Mouse (Mus musculus) inflammation-experienced regulatory T-cells (primary cell): ENCODE results near the gene Cyp2r1. TPM values are rescaled to one million over a fixed set of nuclear protein-coding genes. Genes with fewer than 3 reads are reported as not detected.

Experiments
- polyA plus RNA-seq, 2 experiments: library from polyadenylated mRNA; unstranded; fragments of 100-300 nt; shearing (Covaris generic); gene quantifications; one replicate each; pipeline ENCODE4 v1.2.1; 2017

The Cyp2r1 gene
- 1 to 10 TPM in 1 of 2 experiments, under 1 TPM in 1; 0.68 to 2.5 TPM for polyA plus RNA-seq

DNA sequence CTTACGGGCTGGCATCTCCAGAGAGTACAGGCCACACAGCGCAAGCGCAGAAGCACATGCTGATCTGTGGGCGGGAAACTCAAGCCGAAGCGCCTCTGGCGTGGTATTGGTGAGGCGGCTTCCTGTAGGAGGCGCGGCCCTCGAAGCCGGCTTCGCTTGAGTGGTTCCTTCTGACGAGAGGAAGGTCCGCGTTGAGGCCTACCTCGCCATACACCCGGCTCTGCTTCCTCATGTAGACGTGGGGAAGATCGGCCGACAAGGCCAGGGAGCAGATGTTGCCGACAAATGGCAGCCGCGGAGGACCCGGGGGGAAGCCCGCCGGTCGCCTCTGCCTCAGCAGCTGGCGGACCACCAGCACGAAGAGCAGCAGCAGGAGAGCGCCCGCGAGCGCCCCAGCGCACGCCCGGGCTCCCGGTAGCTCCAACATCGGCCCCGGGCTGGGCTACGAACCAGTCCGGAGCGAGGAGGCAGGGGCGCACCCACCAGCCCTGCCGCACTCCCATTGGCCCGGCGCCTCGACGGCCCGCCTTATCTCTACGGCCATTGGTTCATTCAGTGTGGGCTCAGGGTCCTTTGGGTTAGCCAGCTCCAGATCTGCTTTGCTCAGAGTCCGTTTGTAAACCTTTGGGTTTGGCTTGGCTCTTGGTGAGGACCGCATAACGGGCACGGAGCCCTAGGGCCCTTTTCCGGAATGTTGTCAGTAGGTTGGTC is at the start of gene Cyp2r1:
Gene Cyp2r1 (minus strand): TSS at position 442 of the 711 bp plus-strand sequence.

Other genes with a start within 250 kb of the Cyp2r1 start
- gene Pde3b, start 147.7 kb downstream of the Cyp2r1 start, polyA plus RNA-seq, result 10 to 100 TPM in 1 of 2 experiments, 1 to 10 TPM in 1; 2.7 to 25.6 TPM
- gene Calca, start 73.4 kb upstream of the Cyp2r1 start, polyA plus RNA-seq, result under 1 TPM in 1 of 2 experiments, not detected in 1; 0.81 TPM
- not detected for gene Calcb, start 155.7 kb upstream of the Cyp2r1 start, polyA plus RNA-seq
- gene Insc, start 180.7 kb upstream of the Cyp2r1 start, polyA plus RNA-seq, result 1 to 10 TPM in 1 of 2 experiments, under 1 TPM in 1; 0.64 to 1.9 TPM